Mouse (Mus musculus) WW6 (cell line): ENCODE results near the gene Kdm8.

ENCODE experiments used
- DNase-seq: peaks from one replicate; pipeline ENCODE4 v3.0.0-alpha.2; 2013; ENCODE audit warnings: low read depth, low spot score

The Kdm8 gene

GRCm38 (mm10) chr7:125500879-125501278 is 56.4 kb downstream of the Kdm8 start:
- no peak for DNase-seq

DNA sequence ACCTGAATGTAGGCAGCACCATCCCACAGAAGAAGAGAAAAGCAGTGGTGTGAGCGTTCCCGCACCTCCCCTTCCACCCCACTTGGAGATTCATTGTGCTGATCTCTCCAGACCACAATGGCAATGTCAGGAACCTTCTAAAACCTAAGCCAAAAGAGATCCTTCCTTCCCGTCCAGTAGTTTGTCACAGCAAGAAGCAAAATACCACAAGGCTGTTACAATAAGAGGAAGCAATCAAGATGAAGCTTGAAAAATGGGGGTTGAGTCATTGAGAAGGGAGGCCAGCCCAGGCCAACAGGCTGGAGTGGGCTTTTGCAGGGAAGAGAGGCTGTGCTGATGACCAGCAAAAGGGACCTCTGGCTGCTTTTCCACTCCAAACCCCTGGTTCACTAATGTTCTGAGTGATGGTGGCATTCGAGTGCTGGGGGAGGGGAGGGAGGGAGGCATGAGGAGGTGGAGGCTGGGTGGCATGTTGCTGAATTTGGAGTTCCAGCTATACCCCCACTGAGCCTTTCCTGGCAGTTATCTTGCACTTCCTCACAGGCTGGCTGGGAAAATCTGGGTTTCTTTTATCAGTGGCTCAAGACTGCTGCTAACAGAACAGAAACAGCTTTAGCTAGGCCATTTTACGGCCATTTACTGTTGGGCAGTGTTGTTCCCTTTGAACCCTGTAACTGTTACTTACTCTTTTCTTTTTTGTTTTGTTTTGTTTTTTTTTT is 59.1 kb downstream of the Kdm8 start:
- DNase-seq, result no peak

DNA sequence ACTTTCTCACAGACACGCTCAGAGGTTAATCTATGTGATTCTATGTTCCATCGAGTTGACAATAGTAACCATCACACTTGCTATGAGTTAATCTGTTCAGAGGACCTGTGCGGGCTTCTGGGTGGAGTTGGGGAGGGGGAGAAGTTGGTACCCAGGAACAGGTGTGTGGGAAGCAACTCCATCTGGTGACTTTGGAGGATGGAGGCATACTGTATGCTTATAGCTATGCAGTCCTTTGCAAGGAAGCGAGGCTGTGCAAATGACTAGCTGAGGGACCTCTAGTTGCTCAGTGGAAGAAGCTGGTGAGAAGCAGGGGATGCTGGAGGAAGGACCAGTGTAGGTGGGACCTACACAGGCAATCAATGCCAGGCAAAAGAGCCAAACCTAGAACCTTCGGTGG is 60.1 kb downstream of the Kdm8 start:
- no peak for DNase-seq

GRCm38 (mm10) chr7:125505568-125505967 is 61.1 kb downstream of the Kdm8 start:
- no peak for DNase-seq

DNA sequence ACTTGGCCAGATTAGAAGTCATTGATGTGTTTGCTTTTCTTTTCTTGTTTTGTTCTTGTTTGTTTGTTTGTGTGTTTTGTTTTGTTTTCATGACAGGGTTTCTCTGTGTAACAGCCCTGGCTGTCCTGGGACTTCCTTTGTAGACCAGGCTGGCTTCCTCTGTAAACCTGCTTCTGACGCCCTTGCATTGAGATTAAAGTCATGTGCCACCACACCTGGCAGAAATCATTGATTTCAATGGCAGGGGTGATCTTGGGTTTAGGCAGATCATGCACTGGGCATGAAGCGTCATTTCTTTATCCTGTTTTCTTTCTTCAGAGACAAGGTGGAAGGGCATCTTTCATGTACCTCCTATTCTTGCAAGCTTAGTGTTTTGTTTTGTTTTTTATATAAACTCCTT is 62.8 kb downstream of the Kdm8 start:
- no peak for DNase-seq

DNA sequence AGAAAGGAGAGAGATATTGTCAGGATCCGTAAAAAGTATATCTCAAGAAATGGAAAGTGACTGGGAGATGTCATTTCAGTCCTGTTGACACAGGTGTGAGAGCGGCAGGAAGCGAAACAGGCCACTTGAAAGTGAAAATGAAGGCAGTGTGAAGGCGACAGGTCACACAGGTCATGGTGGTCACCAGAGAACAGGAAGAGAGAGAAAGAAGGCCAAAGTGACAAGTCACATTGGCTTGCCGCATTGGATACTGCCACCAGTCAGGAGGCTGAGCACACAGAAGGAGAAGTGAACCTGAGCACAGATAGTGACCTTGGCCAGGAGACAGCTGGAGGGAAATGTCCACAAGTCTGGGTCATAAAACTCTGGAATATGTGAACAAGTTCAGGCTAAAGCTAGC is 67.0 kb downstream of the Kdm8 start:
- no peak for DNase-seq

- DNase-seq, result no peak
These were observed 67.4 kb downstream of the Kdm8 start for GRCm38 (mm10) chr7:125511852-125512251.
